Mouse (Mus musculus): ENCODE data around the gene Ctnna3. TPM values are rescaled to one million over a fixed set of nuclear protein-coding genes. Genes with fewer than 3 reads are reported as not detected.

Ctnna3 gene
- polyA plus RNA-seq, 1 experiment from 2014 or later: not detected

DNA sequence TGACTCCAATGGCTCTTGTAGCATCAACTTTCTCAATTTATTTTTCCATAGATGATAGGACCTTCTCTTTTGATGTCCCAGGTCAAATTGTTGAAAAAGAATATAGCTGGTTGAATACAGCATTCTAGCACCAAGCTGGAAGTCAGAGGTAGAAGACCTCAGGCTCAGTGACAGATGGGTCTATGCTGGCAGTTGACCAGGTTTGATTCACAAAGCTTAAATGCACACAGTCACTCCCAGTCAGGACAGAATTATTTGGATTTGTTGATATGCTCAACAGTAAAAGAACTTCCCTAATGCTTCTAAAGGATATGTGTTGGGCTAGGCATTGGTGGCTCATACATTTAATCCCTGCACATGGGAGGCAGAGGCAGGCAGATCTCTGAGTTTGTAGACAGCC lies 1059.6 kb downstream of the Ctnna3 start:
- ATAC-seq (no peak), DNase-seq (no peak)
- H3K36me3 ChIP-seq (replicated peaks; ENCODE audit: insufficient read depth, low read length): no peaks in the 10 kb centered on the region
- no peak overlapping the region for H3K27ac ChIP-seq (ENCODE audit: low read depth)
- H3K4me3 ChIP-seq (ENCODE audit: low read depth, low read length): no peak overlapping the region
- no peak for TF ChIP-seq EP300 (IDR thresholded peaks at IDR 0.05; ENCODE audit: low read depth)
- no peak for TF ChIP-seq CTCF (IDR thresholded peaks at IDR 0.05; ENCODE audit: low read depth)
- no peaks in the 10 kb centered on the region for H3K9me3 ChIP-seq (ENCODE audit: low read length)
- no peaks in the 10 kb centered on the region for H3K4me1 ChIP-seq (ENCODE audit: insufficient read depth)
- no peak overlapping the region for H3K4me2 ChIP-seq (ENCODE audit: low read depth, low read length)
- H3K9ac ChIP-seq (replicated peaks): no peak overlapping the region
- H3K27me3 ChIP-seq (ENCODE audit: insufficient read depth, low read length): no peaks in the 10 kb centered on the region

DNA sequence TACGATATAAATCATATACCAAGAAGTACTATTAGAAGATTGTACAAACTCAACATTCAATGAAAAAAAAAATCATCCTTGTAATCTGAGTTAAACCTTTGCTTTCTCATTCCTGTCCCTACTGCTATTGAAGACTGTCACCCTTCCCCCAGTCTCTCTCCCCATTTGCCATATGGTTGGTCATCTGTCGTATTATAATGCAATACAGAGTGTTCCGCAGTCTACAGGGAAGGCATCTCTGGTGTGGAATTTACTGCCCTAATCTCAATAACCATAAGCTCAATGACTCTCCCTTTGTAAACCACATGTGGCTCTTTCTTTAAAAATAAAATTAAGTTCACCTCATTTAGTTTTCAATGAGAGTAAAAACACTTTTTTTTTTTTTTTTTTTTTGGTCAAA lies 1113.7 kb downstream of the Ctnna3 start:
- Histone ChIP-seq H3K27ac (ENCODE audit: low read depth) (no peak overlapping the region), H3K4me3 (ENCODE audit: low read depth, low read length) (no peak overlapping the region), H3K9ac (replicated peaks) (no peak overlapping the region), H3K36me3 (replicated peaks; ENCODE audit: insufficient read depth, low read length) (no peaks in the 10 kb centered on the region), H3K27me3 (ENCODE audit: insufficient read depth, low read length) (no peaks in the 10 kb centered on the region), H3K4me1 (ENCODE audit: insufficient read depth) (no peaks in the 10 kb centered on the region), H3K9me3 (ENCODE audit: low read length) (no peaks in the 10 kb centered on the region), H3K4me2 (ENCODE audit: low read depth, low read length) (no peak overlapping the region)
- 76% methylated on average over 3 of the region's 3 CpGs for WGBS (ENCODE audit: insufficient replicate concordance)
- TF ChIP-seq EP300 (IDR thresholded peaks at IDR 0.05; ENCODE audit: low read depth) (no peak), CTCF (IDR thresholded peaks at IDR 0.05; ENCODE audit: low read depth) (no peak)
- no peak for ATAC-seq
- no peak for DNase-seq

DNA sequence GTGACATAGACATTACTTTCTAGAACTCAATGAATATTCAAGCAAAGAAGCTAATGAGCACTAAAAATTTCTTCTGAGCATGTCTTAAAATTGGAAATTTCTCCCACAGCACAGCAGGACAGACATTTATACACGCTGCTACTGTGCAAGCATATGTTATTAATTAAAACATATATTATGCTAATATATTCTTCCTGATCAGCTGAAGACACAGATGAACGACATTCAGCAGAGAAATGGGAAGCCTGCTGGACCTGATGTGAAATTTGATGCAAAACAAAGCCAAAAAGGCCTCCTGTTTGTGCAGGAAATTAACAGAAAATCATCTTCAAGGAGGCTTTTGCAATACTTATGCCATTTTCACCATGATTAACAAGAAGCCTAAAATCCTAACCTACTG lies 1114.5 kb downstream of the Ctnna3 start:
- WGBS (ENCODE audit: insufficient replicate concordance): 50% methylated on average over 2 of the region's 2 CpGs
- TF ChIP-seq EP300 (IDR thresholded peaks at IDR 0.05; ENCODE audit: low read depth) (no peak), CTCF (IDR thresholded peaks at IDR 0.05; ENCODE audit: low read depth) (no peak)
- no peak overlapping the region for H3K27ac ChIP-seq (ENCODE audit: low read depth)
- H3K4me1 ChIP-seq (ENCODE audit: insufficient read depth): no peaks in the 10 kb centered on the region
- ATAC-seq (no peak), DNase-seq (no peak)
- H3K4me2 ChIP-seq (ENCODE audit: low read depth, low read length): no peak overlapping the region
- no peaks in the 10 kb centered on the region for H3K36me3 ChIP-seq (replicated peaks; ENCODE audit: insufficient read depth, low read length)
- H3K4me3 ChIP-seq (ENCODE audit: low read depth, low read length): no peak overlapping the region
- no peak overlapping the region for H3K9ac ChIP-seq (replicated peaks)
- H3K9me3 ChIP-seq (ENCODE audit: low read length): no peaks in the 10 kb centered on the region
- no peaks in the 10 kb centered on the region for H3K27me3 ChIP-seq (ENCODE audit: insufficient read depth, low read length)

DNA sequence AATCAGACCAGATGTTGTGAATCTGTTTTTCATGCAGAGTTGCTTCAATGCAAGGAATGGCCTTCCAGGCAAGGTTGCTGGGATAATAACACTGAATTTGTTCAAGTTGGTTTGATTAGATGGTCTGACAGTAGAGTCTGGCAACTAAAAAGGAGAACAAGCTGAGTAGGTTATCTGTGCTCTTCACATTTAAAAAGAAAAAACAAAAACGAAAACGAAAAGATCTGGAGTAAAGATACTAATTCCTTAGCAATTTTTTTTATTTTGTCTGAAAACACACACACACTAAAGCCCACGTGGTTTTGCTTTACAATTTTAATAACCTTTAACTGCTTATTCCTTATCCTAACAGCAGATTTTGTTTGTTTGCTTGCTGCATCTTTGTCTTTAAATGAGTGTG lies 1141.4 kb downstream of the Ctnna3 start:
- Histone ChIP-seq H3K9me3 (ENCODE audit: low read length) (no peaks in the 10 kb centered on the region), H3K27me3 (ENCODE audit: insufficient read depth, low read length) (no peaks in the 10 kb centered on the region), H3K27ac (ENCODE audit: low read depth) (no peak overlapping the region), H3K4me2 (ENCODE audit: low read depth, low read length) (no peak overlapping the region), H3K36me3 (replicated peaks; ENCODE audit: insufficient read depth, low read length) (no peaks in the 10 kb centered on the region), H3K4me3 (ENCODE audit: low read depth, low read length) (no peak overlapping the region), H3K4me1 (ENCODE audit: insufficient read depth) (no peaks in the 10 kb centered on the region), H3K9ac (replicated peaks) (no peak overlapping the region)
- no peak for DNase-seq
- TF ChIP-seq CTCF (IDR thresholded peaks at IDR 0.05; ENCODE audit: low read depth): no peak
- no peak for TF ChIP-seq EP300 (IDR thresholded peaks at IDR 0.05; ENCODE audit: low read depth)
- whole genome bisulfite sequencing (ENCODE audit: insufficient replicate concordance): 62% methylated on average over 3 of the region's 3 CpGs
- no peak for ATAC-seq

DNA sequence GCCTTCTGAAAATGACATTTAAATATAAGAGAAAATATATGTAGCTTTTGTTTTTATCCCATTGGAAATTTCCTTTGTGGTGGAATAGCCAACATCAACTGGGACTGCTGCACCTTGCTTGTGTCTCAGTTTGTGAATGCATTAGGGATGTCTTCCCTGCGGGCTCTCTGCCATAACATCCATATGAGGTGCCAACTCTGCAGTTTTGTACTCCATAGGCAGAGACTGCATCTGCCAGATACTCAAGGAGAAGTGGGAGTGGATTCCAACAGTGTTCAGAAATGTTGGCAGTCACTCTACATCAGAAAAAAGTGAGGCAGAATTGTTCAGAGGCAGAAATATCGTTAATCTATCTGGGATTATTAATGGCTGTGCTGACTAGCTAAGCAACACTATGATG lies 1158.2 kb downstream of the Ctnna3 start:
- WGBS (ENCODE audit: insufficient replicate concordance): 75% methylated on average over 2 of the region's 2 CpGs
- H3K9me3 ChIP-seq (ENCODE audit: low read length): no peaks in the 10 kb centered on the region
- H3K4me2 ChIP-seq (ENCODE audit: low read depth, low read length): no peak overlapping the region
- no peaks in the 10 kb centered on the region for H3K36me3 ChIP-seq (replicated peaks; ENCODE audit: insufficient read depth, low read length)
- H3K27me3 ChIP-seq (ENCODE audit: insufficient read depth, low read length): no peaks in the 10 kb centered on the region
- TF ChIP-seq EP300 (IDR thresholded peaks at IDR 0.05; ENCODE audit: low read depth) (no peak), CTCF (IDR thresholded peaks at IDR 0.05; ENCODE audit: low read depth) (no peak)
- H3K9ac ChIP-seq (replicated peaks): no peak overlapping the region
- ATAC-seq (no peak), DNase-seq (no peak)
- no peak overlapping the region for H3K4me3 ChIP-seq (ENCODE audit: low read depth, low read length)
- no peaks in the 10 kb centered on the region for H3K4me1 ChIP-seq (ENCODE audit: insufficient read depth)
- no peak overlapping the region for H3K27ac ChIP-seq (ENCODE audit: low read depth)

DNA sequence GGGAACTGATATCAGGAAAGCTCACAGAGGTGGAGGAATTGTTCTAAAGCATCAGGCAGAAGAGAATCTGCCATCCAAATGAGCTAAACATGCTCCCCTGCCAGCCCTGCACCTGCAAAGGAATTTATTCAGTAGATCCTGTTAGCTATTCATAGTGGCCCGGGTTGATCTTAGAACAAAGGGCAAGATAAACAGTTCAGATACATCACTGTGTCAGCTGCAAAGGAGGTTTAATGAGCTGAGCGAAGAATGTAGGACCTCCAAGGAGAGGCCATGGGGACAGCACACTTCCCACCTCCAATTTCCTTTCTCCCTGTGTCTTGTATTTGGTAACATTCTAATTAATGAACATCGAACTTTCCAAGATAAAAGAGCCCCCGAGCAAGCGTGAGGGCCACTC lies 1206.9 kb downstream of the Ctnna3 start:
- H3K4me1 ChIP-seq (ENCODE audit: insufficient read depth): no peaks in the 10 kb centered on the region
- DNase-seq (no peak), ATAC-seq (no peak)
- no peak overlapping the region for H3K4me2 ChIP-seq (ENCODE audit: low read depth, low read length)
- no peak overlapping the region for H3K4me3 ChIP-seq (ENCODE audit: low read depth, low read length)
- no peak overlapping the region for H3K27ac ChIP-seq (ENCODE audit: low read depth)
- no peaks in the 10 kb centered on the region for H3K9me3 ChIP-seq (ENCODE audit: low read length)
- no peak for TF ChIP-seq CTCF (IDR thresholded peaks at IDR 0.05; ENCODE audit: low read depth)
- TF ChIP-seq EP300 (IDR thresholded peaks at IDR 0.05; ENCODE audit: low read depth): no peak
- no peak overlapping the region for H3K9ac ChIP-seq (replicated peaks)
- H3K36me3 ChIP-seq (replicated peaks; ENCODE audit: insufficient read depth, low read length): no peaks in the 10 kb centered on the region
- WGBS (ENCODE audit: insufficient replicate concordance): 54% methylated on average over 5 of the region's 5 CpGs
- H3K27me3 ChIP-seq (ENCODE audit: insufficient read depth, low read length): no peaks in the 10 kb centered on the region

DNA sequence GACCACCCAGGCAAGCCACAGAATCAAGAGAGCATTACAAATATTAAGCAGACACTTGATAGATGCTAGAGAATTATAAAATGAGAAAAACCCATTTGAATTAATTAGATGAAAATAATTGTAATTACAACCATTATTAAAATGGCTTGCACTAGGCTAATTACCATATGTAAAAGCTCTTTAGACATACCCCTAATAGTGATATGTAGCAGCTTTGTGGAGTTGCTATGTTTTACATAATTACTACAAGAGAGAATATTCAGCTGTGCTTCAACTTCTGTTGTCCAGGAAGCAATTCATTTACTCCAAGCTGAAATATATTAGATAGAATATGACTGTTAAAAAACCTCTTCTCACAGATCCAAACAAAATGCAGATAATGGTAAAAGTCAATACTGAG lies 1209.2 kb downstream of the Ctnna3 start:
- H3K4me3 ChIP-seq (ENCODE audit: low read depth, low read length): no peak overlapping the region
- H3K9ac ChIP-seq (replicated peaks): no peak overlapping the region
- no peaks in the 10 kb centered on the region for H3K36me3 ChIP-seq (replicated peaks; ENCODE audit: insufficient read depth, low read length)
- no peaks in the 10 kb centered on the region for H3K9me3 ChIP-seq (ENCODE audit: low read length)
- TF ChIP-seq CTCF (IDR thresholded peaks at IDR 0.05; ENCODE audit: low read depth) (no peak), EP300 (IDR thresholded peaks at IDR 0.05; ENCODE audit: low read depth) (no peak)
- DNase-seq (no peak), ATAC-seq (no peak)
- H3K27me3 ChIP-seq (ENCODE audit: insufficient read depth, low read length): no peaks in the 10 kb centered on the region
- H3K27ac ChIP-seq (ENCODE audit: low read depth): no peak overlapping the region
- H3K4me2 ChIP-seq (ENCODE audit: low read depth, low read length): no peak overlapping the region
- H3K4me1 ChIP-seq (ENCODE audit: insufficient read depth): no peaks in the 10 kb centered on the region

Measured in liver, postnatal 0 days (tissue).